Mouse (Mus musculus) NIH3T3 (cell line): Measurements from ENCODE around the gene Apela.
A peak's percentile ranks its signal among the peaks of the same experiment; 100 is the strongest.
"Not testable (repeated sequence)": the region's sequence is repeated elsewhere in the genome, so short reads cannot be mapped to it uniquely, and the experiment has no call there.

Source experiments
- DNase-seq: peaks from one replicate; pipeline ENCODE4 v3.0.0-alpha.2; 2012; ENCODE audit warnings: low read depth

Gene Apela

GRCm38 (mm10) chr8:65022485-65022884 is 14.7 kb downstream of the Apela start:
- peak; percentile 73 for DNase-seq

- no peak for DNase-seq
These were observed 18.7 kb downstream of the Apela start, which contains the start of the genes Trim61 and Trim60 for GRCm38 (mm10) chr8:65018423-65018822. TSS of gene Trim61 (minus strand) at chr8:65018523. TSS of gene Trim60 (minus strand) at chr8:65018584.

- not testable (repeated sequence) for DNase-seq
These were observed 29.5 kb downstream of the Apela start for GRCm38 (mm10) chr8:65007616-65008015.

- DNase-seq: no peak
These were observed 38.2 kb downstream of the Apela start for GRCm38 (mm10) chr8:64998806-64999365.

- no peak for DNase-seq
These were observed 49.4 kb downstream of the Apela start, which contains the start of gene Trim75 for GRCm38 (mm10) chr8:64987731-64988130. TSS of gene Trim75 (minus strand) at chr8:64987831.

- no peak for DNase-seq
These were observed 53.8 kb downstream of the Apela start for GRCm38 (mm10) chr8:64983150-64983897.
